Mouse (Mus musculus) embryonic facial prominence, embryonic 14.5 days (tissue): Measurements from ENCODE around the gene Nr2c1. TPM values are rescaled to one million over a fixed set of nuclear protein-coding genes. Genes with fewer than 3 reads are reported as not detected.

Source experiments
- ATAC-seq: fragments of 200-750 bp; cut with Nextera tagmentation; 2 replicates; pipeline ENCODE4 v1.8.0; 2017; ENCODE audit warnings: low read depth, moderate number of reproducible peaks, moderate TSS enrichment
- DNase-seq: peaks from one replicate; pipeline ENCODE4 v3.0.0-alpha.2; 2015; ENCODE audit warnings: low spot score
- H3K27ac ChIP-seq: fragments of 300-500 bp; sonication (generic); replicated peaks from 2 replicates; pipeline ENCODE4 v1.5.1; 2014; ENCODE audit warnings: low read depth, mild to moderate bottlenecking, low read length, moderate library complexity
- H3K27me3 ChIP-seq: fragments of 300-500 bp; sonication (generic); replicated peaks from 2 replicates; pipeline ENCODE4 v1.6.1; 2014; ENCODE audit warnings: low read length; ENCODE audit not compliant: control insufficient read depth, insufficient read depth
- H3K36me3 ChIP-seq: fragments of 300-500 bp; sonication (generic); 2 replicates; pipeline ENCODE4 v1.6.1; 2014; ENCODE audit warnings: low read length, mixed read lengths; ENCODE audit not compliant: control insufficient read depth, insufficient read depth
- H3K4me1 ChIP-seq: fragments of 300-500 bp; sonication (generic); 2 replicates; pipeline ENCODE4 v1.6.1; 2014; ENCODE audit warnings: antibody characterized with exemption, low read length; ENCODE audit not compliant: control insufficient read depth, insufficient read depth
- H3K4me2 ChIP-seq: fragments of 300-500 bp; sonication (generic); 2 replicates; pipeline ENCODE4 v1.6.1; 2014; ENCODE audit warnings: low read depth, mild to moderate bottlenecking, low read length, moderate library complexity, mixed read lengths
- H3K4me3 ChIP-seq: fragments of 300-500 bp; sonication (generic); 2 replicates; pipeline ENCODE4 v1.5.1; 2014; ENCODE audit warnings: low read depth, mild to moderate bottlenecking, low read length
- H3K9ac ChIP-seq: fragments of 300-500 bp; sonication (generic); 2 replicates; pipeline ENCODE4 v1.6.1; 2014; ENCODE audit warnings: low read depth, mild to moderate bottlenecking, low read length, moderate library complexity, mixed read lengths
- H3K9me3 ChIP-seq: fragments of 300-500 bp; sonication (generic); 2 replicates; pipeline ENCODE4 v1.6.1; 2016; ENCODE audit warnings: low read length; ENCODE audit not compliant: control insufficient read depth
- WGBS: fragments of 180-500 bp; shearing (Covaris S2); extraction: QIAGEN DNeasy Blood & Tissue Kit; methylation state at CpG from one replicate; pipeline ENCODE4 v1.1.7; 2014; 5-methylcytosine and 5-hydroxymethylcytosine counted together
- polyA plus RNA-seq: library from polyadenylated mRNA; unstranded; fragments of >200 nt; fragmentation: Nextera tagmentation; extraction: Ambion mirVana; gene quantifications from 2 replicates; pipeline ENCODE4 v1.2.1, GENCODE M21; 2014

Nr2c1 gene
- polyA plus RNA-seq, 1 experiment from 2014 or later, result 8.6 TPM

GRCm38 (mm10) chr10:94129680-94130119 lies 18.1 kb upstream of the Nr2c1 start:
- Histone ChIP-seq H3K27me3 (no peaks in the 10 kb centered on the region), H3K9me3 (no peaks in the 10 kb centered on the region), H3K4me3 (no peak overlapping the region), H3K9ac (no peak overlapping the region), H3K4me2 (no peak overlapping the region), H3K4me1 (peaks cover 7% of the 10 kb centered on the region), H3K27ac (peak overlapping the region; percentile 39; the same call in 1 of the 2 replicates), H3K36me3 (0 out of 2 replicates have a peak, but pooled peaks cover 3% of the 10 kb centered on the region)
- peak; percentile 91 for DNase-seq
- WGBS, result 59% methylated on average over 9 of the region's 9 CpGs
- peak; percentile 89 for ATAC-seq

- Histone ChIP-seq H3K4me1 (peaks cover 7% of the 10 kb centered on the region), H3K4me2 (no peak overlapping the region), H3K36me3 (peaks cover 3% of the 10 kb centered on the region), H3K27me3 (no peaks in the 10 kb centered on the region), H3K4me3 (no peak overlapping the region), H3K27ac (no peak overlapping the region), H3K9me3 (no peaks in the 10 kb centered on the region), H3K9ac (no peak overlapping the region)
- DNase-seq (no peak), ATAC-seq (no peak)
- WGBS, result 85% methylated on average over 8 of the region's 8 CpGs
These were observed 14.7 kb upstream of the Nr2c1 start for GRCm38 (mm10) chr10:94133081-94133480.

GRCm38 (mm10) chr10:94133674-94134073 lies 14.1 kb upstream of the Nr2c1 start:
- 79% methylated on average over 7 of the region's 7 CpGs for WGBS

GRCm38 (mm10) chr10:94134535-94135390 lies 13.1 kb upstream of the Nr2c1 start:
- Histone ChIP-seq H3K4me3 (no peak overlapping the region), H3K27ac (no peak overlapping the region), H3K4me1 (peaks cover 3% of the 10 kb centered on the region), H3K9me3 (no peaks in the 10 kb centered on the region), H3K4me2 (no peak overlapping the region), H3K9ac (no peak overlapping the region), H3K36me3 (peaks cover 3% of the 10 kb centered on the region), H3K27me3 (no peaks in the 10 kb centered on the region)
- DNase-seq (no peak), ATAC-seq (no peak)
- WGBS, result 88% methylated on average over 12 of the region's 12 CpGs

More at GRCm38 (mm10) chr10:94133674-94134073, 14.1 kb upstream of the Nr2c1 start:
- ATAC-seq, result no peak
- peaks cover 7% of the 10 kb centered on the region for H3K4me1 ChIP-seq
- no peak for DNase-seq
- peaks cover 3% of the 10 kb centered on the region for H3K36me3 ChIP-seq
- no peak overlapping the region for H3K27ac ChIP-seq
- H3K4me3 ChIP-seq, result no peak overlapping the region
- no peak overlapping the region for H3K4me2 ChIP-seq
- H3K9ac ChIP-seq, result no peak overlapping the region
- H3K27me3 ChIP-seq, result no peaks in the 10 kb centered on the region
- no peaks in the 10 kb centered on the region for H3K9me3 ChIP-seq

GRCm38 (mm10) chr10:94138890-94139482 lies 8.8 kb upstream of the Nr2c1 start:
- no peak for DNase-seq
- Histone ChIP-seq H3K4me2 (no peak overlapping the region), H3K36me3 (peaks cover 3% of the 10 kb centered on the region), H3K4me3 (no peak overlapping the region), H3K4me1 (no peaks in the 10 kb centered on the region; the same call in 1 of the 2 replicates), H3K27ac (no peak overlapping the region), H3K9ac (no peak overlapping the region), H3K27me3 (no peaks in the 10 kb centered on the region), H3K9me3 (no peaks in the 10 kb centered on the region)
- 89% methylated on average over 10 of the region's 10 CpGs for WGBS
- no peak for ATAC-seq

- no peak overlapping the region for H3K9ac ChIP-seq
- no peaks in the 10 kb centered on the region; the same call in 1 of the 2 replicates for H3K4me1 ChIP-seq
- H3K4me2 ChIP-seq, result no peak overlapping the region
- DNase-seq (peak; percentile 36), ATAC-seq (no peak)
- WGBS, result 53% methylated on average over 3 of the region's 3 CpGs
- H3K27ac ChIP-seq, result no peak overlapping the region; the same call in 1 of the 2 replicates
- H3K36me3 ChIP-seq, result peaks cover 3% of the 10 kb centered on the region
- no peak overlapping the region for H3K4me3 ChIP-seq
- H3K9me3 ChIP-seq, result no peaks in the 10 kb centered on the region
- H3K27me3 ChIP-seq, result no peaks in the 10 kb centered on the region
These were observed 7.4 kb upstream of the Nr2c1 start for GRCm38 (mm10) chr10:94140227-94140931.

GRCm38 (mm10) chr10:94142427-94142826 lies 5.4 kb upstream of the Nr2c1 start:
- no peak for DNase-seq
- no peak for ATAC-seq
- Histone ChIP-seq H3K4me3 (no peak overlapping the region), H3K36me3 (peaks cover 2% of the 10 kb centered on the region; the same call in 1 of the 2 replicates), H3K27ac (no peak overlapping the region), H3K27me3 (no peaks in the 10 kb centered on the region), H3K9me3 (no peaks in the 10 kb centered on the region), H3K4me2 (no peak overlapping the region), H3K4me1 (no peaks in the 10 kb centered on the region; the same call in 1 of the 2 replicates), H3K9ac (no peak overlapping the region)
- WGBS, result 85% methylated on average over 3 of the region's 3 CpGs

GRCm38 (mm10) chr10:94144581-94144980 lies 3.2 kb upstream of the Nr2c1 start:
- no peak overlapping the region for H3K9ac ChIP-seq
- H3K36me3 ChIP-seq, result no peaks in the 10 kb centered on the region
- H3K4me3 ChIP-seq, result no peak overlapping the region
- ATAC-seq (no peak), DNase-seq (peak; percentile 56)
- H3K27ac ChIP-seq, result no peak overlapping the region
- WGBS, result 56% methylated on average over 5 of the region's 5 CpGs
- peaks cover 10% of the 10 kb centered on the region; the same call in 1 of the 2 replicates for H3K4me1 ChIP-seq
- H3K9me3 ChIP-seq, result no peaks in the 10 kb centered on the region
- no peak overlapping the region for H3K4me2 ChIP-seq
- H3K27me3 ChIP-seq, result no peaks in the 10 kb centered on the region
